Mouse (Mus musculus): ENCODE measurements at regions not wholly inside any gene's neighbourhood (a gene's known extent, or its start where the extent isn't known, plus 50 kb on each side); places are given as distances from the start of the nearest gene placed in this dataset.

DNA sequence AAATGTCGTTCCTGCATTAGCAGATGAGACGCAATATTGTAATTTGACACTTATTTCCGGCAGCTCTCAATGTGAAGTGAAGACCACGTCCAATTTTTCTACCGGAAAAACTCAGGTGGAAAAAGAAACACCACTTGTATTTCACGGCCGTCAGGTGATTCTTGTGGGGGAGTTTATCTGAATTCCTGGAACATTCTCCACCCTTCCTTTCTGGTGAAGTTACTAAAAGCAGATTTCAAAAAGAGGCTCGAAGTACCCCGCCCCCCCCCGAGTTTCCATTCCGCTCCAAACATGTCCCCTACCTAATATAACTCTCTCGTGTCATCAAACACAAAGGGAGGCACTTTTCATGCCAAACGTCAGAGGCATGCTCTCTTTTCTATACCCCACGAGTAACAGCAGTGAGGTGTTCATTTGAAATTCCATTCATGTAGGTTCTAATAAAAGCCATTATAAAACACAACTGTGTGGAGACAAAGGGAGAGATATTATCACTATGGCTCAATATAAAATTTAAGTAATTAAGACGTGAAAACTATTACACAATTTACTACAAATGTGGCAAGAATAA lies 281.5 kb downstream of the Vrk1 start:
- no peaks in the 10 kb centered on the region for H3K36me3 ChIP-seq
- no peaks in the 10 kb centered on the region for H3K4me1 ChIP-seq (replicated peaks)
- no peak for DNase-seq (ENCODE audit: low spot score)
- H3K27ac ChIP-seq: no peak overlapping the region
- H3K4me3 ChIP-seq: no peak overlapping the region
- no peaks in the 10 kb centered on the region for H3K9me3 ChIP-seq
- 81% methylated on average over 15 of the region's 15 CpGs for WGBS
- H3K27me3 ChIP-seq (ENCODE audit: insufficient read depth, poor library complexity, severe bottlenecking): no peaks in the 10 kb centered on the region

GRCm38 (mm10) chr12:106293117-106293516 lies 283.1 kb downstream of the Vrk1 start:
- no peak overlapping the region for H3K4me3 ChIP-seq
- WGBS: 73% methylated on average over 5 of the region's 5 CpGs
- DNase-seq (ENCODE audit: low spot score): no peak

DNA sequence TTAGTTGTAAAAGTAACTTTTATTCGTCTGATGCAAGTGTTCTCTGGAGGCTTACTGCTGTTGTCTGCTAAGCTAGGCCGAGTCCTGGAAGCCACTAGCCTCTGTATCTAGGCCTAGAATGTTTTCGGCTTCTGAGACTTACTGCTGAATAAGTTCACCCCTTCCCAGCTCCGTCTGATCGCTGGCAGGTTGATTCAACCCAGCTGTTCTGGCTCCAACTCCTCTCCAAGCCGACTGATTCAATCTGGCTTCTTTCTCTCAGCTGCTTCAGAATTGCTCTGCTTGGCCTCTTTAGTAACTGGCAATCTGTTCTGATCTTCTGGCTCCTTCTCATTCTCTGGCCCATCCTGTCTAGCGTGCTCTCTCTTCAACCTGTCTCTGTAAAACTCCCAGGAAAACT lies 285.6 kb downstream of the Vrk1 start:
- H3K9me3 ChIP-seq: no peaks in the 10 kb centered on the region
- H3K27ac ChIP-seq: no peak overlapping the region
- DNase-seq (ENCODE audit: low spot score): no peak
- H3K4me1 ChIP-seq (replicated peaks): no peaks in the 10 kb centered on the region
- H3K27me3 ChIP-seq (ENCODE audit: insufficient read depth, poor library complexity, severe bottlenecking): no peaks in the 10 kb centered on the region
- 72% methylated on average over 7 of the region's 7 CpGs for WGBS
- H3K4me3 ChIP-seq: no peak overlapping the region
- H3K36me3 ChIP-seq: no peaks in the 10 kb centered on the region

More at GRCm38 (mm10) chr12:106293117-106293516, 283.1 kb downstream of the Vrk1 start:
- H3K36me3 ChIP-seq: no peaks in the 10 kb centered on the region
- no peaks in the 10 kb centered on the region for H3K4me1 ChIP-seq (replicated peaks)
- no peak overlapping the region for H3K27ac ChIP-seq
- H3K9me3 ChIP-seq: no peaks in the 10 kb centered on the region
- H3K27me3 ChIP-seq (ENCODE audit: insufficient read depth, poor library complexity, severe bottlenecking): no peaks in the 10 kb centered on the region

GRCm38 (mm10) chr12:106302617-106303016 lies 292.6 kb downstream of the Vrk1 start:
- no peaks in the 10 kb centered on the region; the same call in 1 of the 2 replicates for H3K4me1 ChIP-seq (replicated peaks)
- 69% methylated on average over 8 of the region's 8 CpGs for WGBS
- H3K4me3 ChIP-seq: no peak overlapping the region
- no peak for DNase-seq (ENCODE audit: low spot score)
- no peaks in the 10 kb centered on the region for H3K36me3 ChIP-seq
- no peaks in the 10 kb centered on the region for H3K9me3 ChIP-seq
- peaks cover 8% of the 10 kb centered on the region for H3K27me3 ChIP-seq (ENCODE audit: insufficient read depth, poor library complexity, severe bottlenecking)
- no peak overlapping the region for H3K27ac ChIP-seq

GRCm38 (mm10) chr12:106308291-106308955 lies 298.4 kb downstream of the Vrk1 start:
- no peak for DNase-seq (ENCODE audit: low spot score)
- Histone ChIP-seq H3K4me1 (replicated peaks) (peaks cover 42% of the 10 kb centered on the region), H3K36me3 (no peaks in the 10 kb centered on the region), H3K4me3 (no peak overlapping the region), H3K27me3 (ENCODE audit: insufficient read depth, poor library complexity, severe bottlenecking) (peaks cover 44% of the 10 kb centered on the region), H3K9me3 (no peaks in the 10 kb centered on the region), H3K27ac (no peak overlapping the region)
- 78% methylated on average over 12 of the region's 12 CpGs for WGBS

DNA sequence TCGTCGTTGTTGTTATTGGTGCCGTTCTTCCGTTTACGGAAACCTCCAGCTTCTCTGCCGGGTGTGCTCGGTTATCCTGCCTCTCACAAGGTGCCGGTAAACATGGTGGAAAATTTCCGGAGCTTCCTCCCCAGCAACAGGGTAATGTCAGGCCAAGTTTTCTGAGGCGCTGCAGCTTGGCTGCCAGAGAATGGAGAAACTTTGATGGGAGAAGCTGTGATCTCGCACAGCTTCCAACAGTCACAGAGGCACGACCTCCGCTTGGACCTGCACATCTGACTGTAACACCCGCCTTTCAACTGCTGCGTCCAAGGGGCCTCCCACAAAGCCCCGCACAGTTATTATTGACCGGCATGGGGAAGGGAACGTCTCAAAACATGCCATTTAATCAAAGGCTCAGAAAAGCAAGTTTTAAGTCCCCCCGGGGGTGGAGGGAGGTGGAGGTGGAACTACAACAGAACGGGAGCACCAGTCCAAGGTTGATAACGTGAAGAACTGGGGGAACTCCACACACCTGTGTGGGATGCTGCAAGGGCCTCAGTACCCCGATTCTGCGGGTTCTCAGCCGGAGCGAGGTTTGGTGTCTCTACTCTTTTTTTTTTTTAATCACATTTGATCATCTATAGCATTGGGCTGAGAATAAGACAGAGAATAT lies 299.1 kb downstream of the Vrk1 start:
- peaks cover 42% of the 10 kb centered on the region for H3K4me1 ChIP-seq (replicated peaks)
- DNase-seq (ENCODE audit: low spot score): no peak
- 74% methylated on average over 25 of the region's 25 CpGs for WGBS
- H3K4me3 ChIP-seq: no peak overlapping the region
- no peaks in the 10 kb centered on the region for H3K36me3 ChIP-seq
- no peak overlapping the region for H3K27ac ChIP-seq
- H3K9me3 ChIP-seq: no peaks in the 10 kb centered on the region
- H3K27me3 ChIP-seq (ENCODE audit: insufficient read depth, poor library complexity, severe bottlenecking): peaks cover 44% of the 10 kb centered on the region

- peaks cover 44% of the 10 kb centered on the region for H3K27me3 ChIP-seq (ENCODE audit: insufficient read depth, poor library complexity, severe bottlenecking)
- no peak for DNase-seq (ENCODE audit: low spot score)
- H3K36me3 ChIP-seq: no peaks in the 10 kb centered on the region
- WGBS: 30% methylated on average over 6 of the region's 6 CpGs
- H3K27ac ChIP-seq: peak overlapping the region; percentile 79; the same call in 1 of the 2 replicates
- H3K4me3 ChIP-seq: peak overlapping the region; percentile 53
- peaks cover 48% of the 10 kb centered on the region for H3K4me1 ChIP-seq (replicated peaks)
- no peaks in the 10 kb centered on the region for H3K9me3 ChIP-seq
Measured at GRCm38 (mm10) chr12:106310171-106310570, 300.1 kb downstream of the Vrk1 start.

DNA sequence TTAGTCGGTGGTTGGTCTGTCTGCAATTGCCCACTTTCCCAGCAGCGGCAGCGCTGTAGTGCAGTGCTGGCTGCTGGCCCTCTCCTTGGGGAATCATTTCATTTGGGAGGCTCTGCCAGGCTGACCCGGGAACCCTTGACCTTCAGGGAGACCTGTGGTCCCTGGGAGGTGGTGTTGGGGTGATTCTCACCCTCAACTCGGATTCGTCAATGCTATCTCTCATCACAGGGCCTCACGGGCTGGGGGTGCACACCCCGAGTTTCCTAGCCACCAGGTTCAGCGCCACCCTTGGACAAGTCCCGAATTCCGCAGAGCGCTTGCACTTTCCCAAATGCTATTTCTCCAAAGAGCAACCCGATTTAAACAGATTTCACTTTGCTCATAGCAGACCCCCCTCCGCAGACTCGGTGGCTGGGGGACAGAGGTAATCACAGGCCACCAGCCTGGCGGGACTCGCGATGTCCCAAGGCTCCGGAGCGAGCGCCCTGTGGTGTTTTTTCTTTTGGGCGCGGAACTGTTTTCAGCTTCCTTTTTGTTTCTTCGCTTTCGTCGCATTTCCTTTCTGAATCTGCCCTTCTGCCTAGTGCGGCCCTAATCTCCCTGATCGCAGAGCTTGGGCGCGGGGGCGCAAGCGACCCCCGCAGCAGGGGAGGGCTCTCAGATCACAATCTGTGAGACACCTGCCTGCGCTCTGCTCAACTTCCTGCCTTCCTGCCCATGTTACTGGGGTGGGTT lies 300.7 kb downstream of the Vrk1 start:
- DNase-seq (ENCODE audit: low spot score): peak; percentile 51
- peaks cover 54% of the 10 kb centered on the region for H3K4me1 ChIP-seq (replicated peaks)
- H3K4me3 ChIP-seq: peak overlapping the region; percentile 53
- WGBS: 1% methylated on average over 34 of the region's 34 CpGs
- peaks cover 48% of the 10 kb centered on the region for H3K27me3 ChIP-seq (ENCODE audit: insufficient read depth, poor library complexity, severe bottlenecking)
- no peaks in the 10 kb centered on the region for H3K9me3 ChIP-seq
- peak overlapping the region; percentile 79 for H3K27ac ChIP-seq
- H3K36me3 ChIP-seq: no peaks in the 10 kb centered on the region

GRCm38 (mm10) chr12:106311320-106311825 lies 301.3 kb downstream of the Vrk1 start:
- peak overlapping the region; percentile 79 for H3K27ac ChIP-seq
- 28% methylated on average over 7 of the region's 7 CpGs for WGBS
- DNase-seq (ENCODE audit: low spot score): no peak
- peak overlapping the region; percentile 53 for H3K4me3 ChIP-seq
- no peaks in the 10 kb centered on the region for H3K9me3 ChIP-seq
- H3K36me3 ChIP-seq: no peaks in the 10 kb centered on the region
- peaks cover 52% of the 10 kb centered on the region for H3K27me3 ChIP-seq (ENCODE audit: insufficient read depth, poor library complexity, severe bottlenecking)
- peaks cover 55% of the 10 kb centered on the region for H3K4me1 ChIP-seq (replicated peaks)

DNA sequence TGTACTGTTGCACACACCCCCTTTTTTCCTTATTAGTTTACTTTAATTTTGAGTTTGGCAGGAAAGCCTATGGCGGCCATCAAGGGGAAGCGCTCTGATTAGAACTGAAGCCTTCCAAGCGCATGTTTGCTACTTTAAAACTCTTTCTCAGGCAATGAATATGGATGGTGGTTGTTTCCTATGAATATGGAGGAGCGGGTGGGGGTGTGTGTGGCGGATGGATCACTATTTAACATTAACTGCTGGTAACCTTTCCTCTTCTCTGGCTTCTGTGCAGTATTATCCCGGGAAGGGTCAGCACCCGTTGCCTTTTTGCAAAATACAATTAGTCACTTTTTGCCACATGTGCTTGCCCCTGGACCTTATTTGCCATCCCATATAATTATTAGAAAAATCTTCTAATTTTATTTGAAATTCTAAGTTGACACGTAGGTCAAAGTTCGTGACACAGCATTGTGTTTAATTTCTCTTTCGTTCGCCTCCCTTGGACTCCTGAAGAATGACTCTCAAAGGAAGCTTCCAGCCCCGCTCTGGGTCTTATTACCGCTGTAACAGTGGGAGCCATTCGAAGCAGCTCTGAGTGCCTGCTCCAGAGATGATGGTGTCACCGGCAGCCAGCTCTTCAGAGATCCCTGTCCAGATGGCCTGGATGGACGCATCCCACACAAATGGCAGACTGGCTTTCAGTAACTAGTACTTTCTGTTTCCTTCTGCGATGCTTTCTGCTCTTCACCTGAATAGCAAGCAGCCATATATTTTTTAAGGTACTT lies 302.0 kb downstream of the Vrk1 start:
- peak overlapping the region; percentile 53; the same call in 1 of the 2 replicates for H3K4me3 ChIP-seq
- H3K9me3 ChIP-seq: no peaks in the 10 kb centered on the region
- H3K4me1 ChIP-seq (replicated peaks): peaks cover 55% of the 10 kb centered on the region
- WGBS: 35% methylated on average over 17 of the region's 17 CpGs
- peak; percentile 56 for DNase-seq (ENCODE audit: low spot score)
- peak overlapping the region; percentile 79; the same call in 1 of the 2 replicates for H3K27ac ChIP-seq
- peaks cover 48% of the 10 kb centered on the region for H3K27me3 ChIP-seq (ENCODE audit: insufficient read depth, poor library complexity, severe bottlenecking)
- no peaks in the 10 kb centered on the region for H3K36me3 ChIP-seq

GRCm38 (mm10) chr12:106317738-106318137 lies 307.7 kb downstream of the Vrk1 start:
- DNase-seq (ENCODE audit: low spot score): no peak
- Histone ChIP-seq H3K36me3 (no peaks in the 10 kb centered on the region), H3K9me3 (no peaks in the 10 kb centered on the region), H3K27me3 (ENCODE audit: insufficient read depth, poor library complexity, severe bottlenecking) (peaks cover 21% of the 10 kb centered on the region), H3K27ac (no peak overlapping the region), H3K4me1 (replicated peaks) (peaks cover 17% of the 10 kb centered on the region), H3K4me3 (no peak overlapping the region)
- WGBS: 93% methylated on average over 16 of the region's 16 CpGs

DNA sequence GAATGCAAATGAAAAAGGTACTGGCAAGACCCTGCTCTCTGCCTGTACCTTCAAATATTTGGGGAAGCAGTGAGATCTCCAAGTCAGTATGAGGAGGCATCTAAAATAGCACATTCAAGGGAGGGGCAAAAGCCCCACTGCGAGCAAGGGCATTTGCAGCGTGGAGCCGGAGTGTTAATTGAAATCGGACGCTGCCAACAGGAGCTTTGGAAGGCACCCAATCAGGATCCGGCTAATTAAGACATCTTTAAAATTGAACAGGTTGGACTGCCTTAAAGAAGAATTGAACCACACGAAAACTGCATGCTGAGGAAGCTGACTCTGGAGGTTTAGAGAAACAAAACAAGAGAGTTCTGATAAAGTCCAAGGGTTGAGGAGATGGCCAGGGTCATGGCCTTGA lies 311.5 kb downstream of the Vrk1 start:
- Histone ChIP-seq H3K36me3 (no peaks in the 10 kb centered on the region), H3K4me1 (replicated peaks) (no peaks in the 10 kb centered on the region), H3K4me3 (no peak overlapping the region), H3K27ac (no peak overlapping the region), H3K27me3 (ENCODE audit: insufficient read depth, poor library complexity, severe bottlenecking) (peaks cover 35% of the 10 kb centered on the region), H3K9me3 (no peaks in the 10 kb centered on the region)
- 82% methylated on average over 7 of the region's 7 CpGs for whole genome bisulfite sequencing
- no peak for DNase-seq (ENCODE audit: low spot score)

All from hindbrain, embryonic 10.5 days (tissue).